Mouse (Mus musculus) liver, embryonic 16.5 days (tissue): ENCODE measurements around the gene Rasgef1b. TPM values are rescaled to one million over a fixed set of nuclear protein-coding genes. Genes with fewer than 3 reads are reported as not detected.

Experiments
- ATAC-seq: fragments of 200-750 bp; cut with Nextera tagmentation; 2 replicates; pipeline ENCODE4 v1.8.0; 2017; ENCODE audit warnings: low read depth, mild to moderate bottlenecking, moderate number of reproducible peaks, moderate library complexity
- H3K27ac ChIP-seq: fragments of 300-500 bp; sonication (generic); 2 replicates; pipeline ENCODE4 v1.5.1; 2014; ENCODE audit warnings: mild to moderate bottlenecking, low read length
- H3K27me3 ChIP-seq: fragments of 300-500 bp; sonication (generic); 2 replicates; pipeline ENCODE4 v1.6.1; 2014; ENCODE audit warnings: low read depth, low read length, mixed read lengths; ENCODE audit not compliant: control insufficient read depth, insufficient read depth
- H3K36me3 ChIP-seq: fragments of 300-500 bp; sonication (generic); 2 replicates; pipeline ENCODE4 v1.6.1; 2014; ENCODE audit warnings: mild to moderate bottlenecking; ENCODE audit not compliant: control insufficient read depth, insufficient read depth
- H3K4me1 ChIP-seq: fragments of 300-500 bp; sonication (generic); 2 replicates; pipeline ENCODE4 v1.6.1; 2014; ENCODE audit warnings: low read depth, low read length, mixed read lengths; ENCODE audit not compliant: control insufficient read depth
- H3K4me2 ChIP-seq: fragments of 300-500 bp; sonication (generic); 2 replicates; pipeline ENCODE4 v1.6.1; 2014; ENCODE audit warnings: low read depth, low read length, mixed read lengths
- H3K4me3 ChIP-seq: fragments of 300-500 bp; sonication (generic); 2 replicates; pipeline ENCODE4 v1.5.1; 2014; ENCODE audit warnings: low read depth, mild to moderate bottlenecking, low read length
- H3K9ac ChIP-seq: fragments of 300-500 bp; sonication (generic); 2 replicates; pipeline ENCODE4 v1.6.1; 2014; ENCODE audit warnings: low read depth, low read length
- H3K9me3 ChIP-seq: fragments of 300-500 bp; sonication (generic); replicated peaks from 2 replicates; pipeline ENCODE4 v1.6.1; 2016; ENCODE audit warnings: low read length; ENCODE audit not compliant: control insufficient read depth
- WGBS: fragments of 180-500 bp; shearing (Covaris S2); extraction: QIAGEN DNeasy Blood & Tissue Kit; methylation state at CpG from one replicate; pipeline ENCODE4 v1.1.7; 2014; ENCODE audit not compliant: insufficient replicate concordance; 5-methylcytosine and 5-hydroxymethylcytosine counted together
- polyA plus RNA-seq: library from polyadenylated mRNA; unstranded; fragments of >200 nt; fragmentation: Nextera tagmentation; extraction: Ambion mirVana; gene quantifications from 2 replicates; pipeline ENCODE4 v1.2.1, GENCODE M21; 2015

The Rasgef1b gene
- polyA plus RNA-seq, 1 experiment from 2014 or later = 11.5 TPM

- WGBS = 46% methylated on average over 8 of the region's 8 CpGs
- Histone ChIP-seq H3K9ac (no peak overlapping the region), H3K27me3 (no peaks in the 10 kb centered on the region), H3K36me3 (no peaks in the 10 kb centered on the region), H3K9me3 (no peaks in the 10 kb centered on the region), H3K4me3 (no peak overlapping the region), H3K4me2 (no peak overlapping the region), H3K4me1 (peaks cover 18% of the 10 kb centered on the region), H3K27ac (no peak overlapping the region)
- ATAC-seq = no peak
These were observed 355.2 kb downstream of the Rasgef1b start for GRCm38 (mm10) chr5:99373570-99374151.

- H3K9ac ChIP-seq = no peak overlapping the region
- H3K36me3 ChIP-seq = no peaks in the 10 kb centered on the region
- H3K4me1 ChIP-seq = peaks cover 18% of the 10 kb centered on the region
- H3K27ac ChIP-seq = no peak overlapping the region
- H3K4me2 ChIP-seq = no peak overlapping the region
- WGBS = 33% methylated on average over 5 of the region's 5 CpGs
- ATAC-seq = peak; percentile 71
- H3K4me3 ChIP-seq = no peak overlapping the region
- no peaks in the 10 kb centered on the region for H3K27me3 ChIP-seq
- H3K9me3 ChIP-seq = no peaks in the 10 kb centered on the region
These were observed 358.2 kb downstream of the Rasgef1b start for GRCm38 (mm10) chr5:99370636-99371035.

GRCm38 (mm10) chr5:99369256-99369655, 359.6 kb downstream of the Rasgef1b start:
- H3K36me3 ChIP-seq = no peaks in the 10 kb centered on the region
- no peak overlapping the region for H3K9ac ChIP-seq
- H3K4me2 ChIP-seq = no peak overlapping the region
- no peaks in the 10 kb centered on the region for H3K9me3 ChIP-seq
- no peak overlapping the region for H3K4me3 ChIP-seq
- WGBS = 70% methylated on average over 6 of the region's 6 CpGs
- H3K4me1 ChIP-seq = peaks cover 18% of the 10 kb centered on the region
- H3K27me3 ChIP-seq = no peaks in the 10 kb centered on the region
- ATAC-seq = no peak
- no peak overlapping the region for H3K27ac ChIP-seq

GRCm38 (mm10) chr5:99368615-99369014, 360.2 kb downstream of the Rasgef1b start:
- H3K4me2 ChIP-seq = peak overlapping the region; percentile 29; the same call in 1 of the 2 replicates

GRCm38 (mm10) chr5:99360531-99360930, 368.3 kb downstream of the Rasgef1b start:
- Histone ChIP-seq H3K27me3 (no peaks in the 10 kb centered on the region), H3K4me3 (no peak overlapping the region), H3K9ac (no peak overlapping the region), H3K4me2 (no peak overlapping the region), H3K4me1 (no peaks in the 10 kb centered on the region), H3K36me3 (no peaks in the 10 kb centered on the region), H3K27ac (no peak overlapping the region), H3K9me3 (no peaks in the 10 kb centered on the region)
- ATAC-seq = no peak
- 41% methylated on average over 3 of the region's 3 CpGs for WGBS

More at GRCm38 (mm10) chr5:99368615-99369014, 360.2 kb downstream of the Rasgef1b start:
- no peak overlapping the region; the same call in 1 of the 2 replicates for H3K27ac ChIP-seq
- H3K9me3 ChIP-seq = no peaks in the 10 kb centered on the region
- H3K27me3 ChIP-seq = no peaks in the 10 kb centered on the region
- no peak overlapping the region for H3K9ac ChIP-seq
- H3K36me3 ChIP-seq = no peaks in the 10 kb centered on the region
- ATAC-seq = peak; percentile 71
- no peak overlapping the region for H3K4me3 ChIP-seq
- peaks cover 18% of the 10 kb centered on the region for H3K4me1 ChIP-seq
- 25% methylated on average over 1 of the region's 1 CpGs for WGBS

- Histone ChIP-seq H3K36me3 (no peaks in the 10 kb centered on the region), H3K9me3 (no peaks in the 10 kb centered on the region), H3K27ac (no peak overlapping the region), H3K4me2 (no peak overlapping the region), H3K4me3 (no peak overlapping the region), H3K27me3 (no peaks in the 10 kb centered on the region), H3K9ac (no peak overlapping the region), H3K4me1 (no peaks in the 10 kb centered on the region)
- 22% methylated on average over 5 of the region's 5 CpGs for WGBS
- ATAC-seq = no peak
These were observed 369.6 kb downstream of the Rasgef1b start for GRCm38 (mm10) chr5:99359251-99359650.

- no peak overlapping the region for H3K4me2 ChIP-seq
- peak; percentile 51; the same call in 1 of the 2 replicates for ATAC-seq
These were observed 374.2 kb downstream of the Rasgef1b start for GRCm38 (mm10) chr5:99354640-99355132.

GRCm38 (mm10) chr5:99350030-99350429, 378.8 kb downstream of the Rasgef1b start:
- H3K4me2 ChIP-seq = no peak overlapping the region
- no peak for ATAC-seq
- no peaks in the 10 kb centered on the region for H3K9me3 ChIP-seq
- no peaks in the 10 kb centered on the region for H3K27me3 ChIP-seq
- H3K9ac ChIP-seq = no peak overlapping the region
- WGBS = 80% methylated on average over 4 of the region's 4 CpGs
- no peaks in the 10 kb centered on the region for H3K36me3 ChIP-seq
- H3K4me3 ChIP-seq = no peak overlapping the region
- no peak overlapping the region for H3K27ac ChIP-seq
- H3K4me1 ChIP-seq = no peaks in the 10 kb centered on the region

More at GRCm38 (mm10) chr5:99354640-99355132, 374.2 kb downstream of the Rasgef1b start:
- Histone ChIP-seq H3K9me3 (no peaks in the 10 kb centered on the region), H3K9ac (no peak overlapping the region), H3K4me3 (no peak overlapping the region), H3K4me1 (no peaks in the 10 kb centered on the region), H3K27me3 (no peaks in the 10 kb centered on the region), H3K27ac (no peak overlapping the region), H3K36me3 (no peaks in the 10 kb centered on the region)
- WGBS = 39% methylated on average over 5 of the region's 5 CpGs

- no peaks in the 10 kb centered on the region for H3K27me3 ChIP-seq
- ATAC-seq = no peak
- no peak overlapping the region for H3K4me3 ChIP-seq
- 49% methylated on average over 8 of the region's 8 CpGs for WGBS
- H3K9me3 ChIP-seq = no peaks in the 10 kb centered on the region
- no peaks in the 10 kb centered on the region for H3K4me1 ChIP-seq
- no peak overlapping the region for H3K9ac ChIP-seq
- H3K36me3 ChIP-seq = no peaks in the 10 kb centered on the region
- no peak overlapping the region for H3K4me2 ChIP-seq
- H3K27ac ChIP-seq = no peak overlapping the region
These were observed 380.5 kb downstream of the Rasgef1b start for GRCm38 (mm10) chr5:99348257-99348849.
